Mouse (Mus musculus) CH12.LX (cell line): ENCODE results near the gene Pigk.

Experiments
- CHD2 ChIP-seq: IDR thresholded peaks from 2 replicates; pipeline ENCODE4 v1.6.1; 2011; ENCODE audit warnings: low read length, improper control_type of control experiment
- CTCF ChIP-seq, 2 experiments: IDR thresholded peaks in 1 of 2; conservative IDR thresholded peaks in 1 of 2; 2 replicates each; pipeline ENCODE4 v1.5.1; 2011 to 2012; ENCODE audit warnings: low read depth in 2 of 2, low read length in 2 of 2, improper control_type of control experiment in 1 of 2, inconsistent platforms in 1 of 2, mild to moderate bottlenecking in 1 of 2, moderate library complexity in 1 of 2
- EP300 ChIP-seq: IDR thresholded peaks from 2 replicates; pipeline ENCODE4 v1.6.1; 2011; ENCODE audit warnings: low read length, improper control_type of control experiment
- JUND ChIP-seq: conservative IDR thresholded peaks from 2 replicates; pipeline ENCODE4 v1.6.1; 2011; ENCODE audit warnings: low read depth, low read length, improper control_type of control experiment
- POLR2A ChIP-seq: IDR thresholded peaks from 2 replicates; pipeline ENCODE4 v1.6.1; 2011; ENCODE audit warnings: low read depth, mild to moderate bottlenecking, improper control_type of control experiment, low read length
- SIN3A ChIP-seq: IDR thresholded peaks from 2 replicates; pipeline ENCODE4 v1.6.1; 2012; ENCODE audit warnings: low read length, improper control_type of control experiment, inconsistent platforms
- ZC3H11A ChIP-seq: IDR thresholded peaks from 2 replicates; pipeline ENCODE4 v1.6.1; 2012; ENCODE audit warnings: low read depth, mild to moderate bottlenecking, inconsistent platforms, low read length, improper control_type of control experiment

DNA sequence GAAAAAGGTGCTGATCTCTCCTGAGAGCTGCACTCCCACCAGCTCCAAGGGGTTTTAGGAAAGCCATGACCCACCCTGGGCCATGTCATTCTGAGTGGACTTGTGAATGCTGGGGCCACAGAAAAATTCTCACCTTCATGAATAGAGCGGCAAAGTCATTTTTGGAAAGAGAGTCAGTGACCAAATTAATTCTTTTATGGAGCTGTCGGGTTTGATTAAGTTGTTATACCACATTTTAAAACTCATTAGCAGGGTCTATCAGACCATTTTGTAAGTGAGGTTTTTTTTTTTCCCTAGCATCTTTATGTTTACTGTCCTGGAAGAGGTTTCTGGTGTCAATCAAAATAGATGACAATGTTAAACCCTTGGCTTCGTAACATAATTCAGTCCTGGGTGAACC, 169.7 kb downstream of the Pigk start:
- TF ChIP-seq ZC3H11A (no peak), EP300 (no peak), CTCF (conservative IDR thresholded peaks at IDR 0.05 in 1 of 2, IDR thresholded peaks at IDR 0.05 in 1 of 2; ENCODE audit: low read depth in 2 of 2, low read length in 2 of 2) (no peak), JUND (no peak), CHD2 (no peak), POLR2A (no peak), SIN3A (no peak)
